Mouse (Mus musculus) CH12F3 (cell line): ENCODE measurements around the gene Nme4.
"Not testable (repeated sequence)": the region's sequence is repeated elsewhere in the genome, so short reads cannot be mapped to it uniquely, and the experiment has no call there.

Source experiments
- in situ Hi-C: fragments of 300-500 bp; cut with MboI; formaldehyde crosslinking; loops from 2 replicates; pipeline ENCODE4 v1.14.3; 2020; ENCODE audit warnings: low sequenced_read_pairs

Gene Nme4

DNA sequence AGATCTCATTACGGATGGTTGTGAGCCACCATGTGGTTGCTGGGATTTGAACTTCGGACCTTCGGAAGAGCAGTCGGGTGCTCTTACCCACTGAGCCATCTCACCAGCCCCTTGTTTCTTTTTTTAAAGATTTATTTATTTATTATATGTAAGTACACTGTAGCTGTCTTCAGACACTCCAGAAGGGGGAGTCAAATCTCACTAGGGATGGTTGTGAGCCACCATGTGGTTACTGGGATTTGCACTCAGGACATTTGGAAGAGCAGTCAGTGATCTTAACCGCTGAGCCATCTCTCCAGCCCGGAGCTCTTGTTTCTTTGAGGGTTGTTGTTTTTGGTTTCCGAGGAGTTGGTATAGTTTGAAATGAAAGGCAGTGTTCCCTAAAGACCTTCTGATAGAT, 19.1 kb upstream of the Nme4 start:
- in situ Hi-C loops, result not testable (repeated sequence)

DNA sequence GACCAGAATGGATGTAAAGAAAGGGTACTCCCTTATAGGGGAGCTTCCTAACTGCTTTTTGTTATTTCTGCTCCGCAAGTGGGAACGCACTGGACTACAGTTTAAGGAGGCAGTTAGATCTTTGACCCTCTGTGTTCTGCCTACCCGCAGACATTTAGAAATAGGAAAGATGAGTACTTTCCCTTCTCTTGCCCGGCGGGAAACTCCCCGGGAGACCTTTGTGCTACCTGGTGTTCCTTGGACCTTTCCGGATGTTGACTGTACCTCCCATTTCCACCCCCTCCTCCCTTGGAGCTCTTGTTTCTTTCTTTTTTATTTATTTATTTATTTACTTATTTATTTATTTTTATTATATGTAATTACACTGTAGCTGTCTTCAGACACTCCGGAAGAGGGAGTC, 18.7 kb upstream of the Nme4 start:
- in situ Hi-C loops, result no loop called here

DNA sequence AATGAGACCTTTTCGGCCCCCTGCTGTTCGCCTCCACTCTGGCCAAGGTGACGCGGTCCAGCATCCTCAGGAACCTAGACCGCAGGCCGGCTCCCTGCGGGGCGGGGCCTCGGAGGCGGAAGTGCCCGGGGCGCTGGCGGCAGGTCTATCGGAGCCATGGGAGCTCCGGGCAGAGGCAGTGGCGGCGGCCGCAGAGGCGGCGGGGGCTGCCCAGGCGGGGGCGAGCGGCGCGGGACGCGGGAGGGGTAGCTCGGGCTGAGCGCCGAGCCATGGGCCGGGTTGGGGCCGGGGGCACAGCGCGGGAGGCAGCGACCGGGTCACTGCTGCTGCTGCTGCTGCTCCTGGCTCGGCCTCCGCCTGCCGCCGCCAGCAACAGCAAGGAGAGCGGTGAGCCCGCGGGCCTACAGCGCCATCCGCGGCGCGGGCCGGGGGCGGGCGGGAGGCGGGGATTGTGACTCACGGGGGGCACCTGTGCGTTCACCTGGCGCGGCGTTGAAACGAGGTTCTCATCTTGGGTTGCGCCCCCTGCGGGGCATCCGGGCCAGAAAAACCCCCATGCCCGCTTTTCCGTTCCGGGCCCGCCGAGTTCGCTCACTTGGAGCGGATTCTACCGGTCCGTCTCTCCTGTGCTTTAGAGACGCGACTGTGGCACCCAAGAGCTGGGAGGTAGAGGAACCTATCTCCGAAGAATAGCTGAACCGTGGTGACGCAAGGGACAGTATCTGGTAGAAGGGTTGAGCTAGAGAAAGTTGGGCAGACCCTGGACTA, 18.0 kb upstream of the Nme4 start, which contains the start of gene Tmem8:
Gene Tmem8 (plus strand): TSS at position 119 of the 768 bp plus-strand sequence.
- in situ Hi-C loops, result no loop called here

DNA sequence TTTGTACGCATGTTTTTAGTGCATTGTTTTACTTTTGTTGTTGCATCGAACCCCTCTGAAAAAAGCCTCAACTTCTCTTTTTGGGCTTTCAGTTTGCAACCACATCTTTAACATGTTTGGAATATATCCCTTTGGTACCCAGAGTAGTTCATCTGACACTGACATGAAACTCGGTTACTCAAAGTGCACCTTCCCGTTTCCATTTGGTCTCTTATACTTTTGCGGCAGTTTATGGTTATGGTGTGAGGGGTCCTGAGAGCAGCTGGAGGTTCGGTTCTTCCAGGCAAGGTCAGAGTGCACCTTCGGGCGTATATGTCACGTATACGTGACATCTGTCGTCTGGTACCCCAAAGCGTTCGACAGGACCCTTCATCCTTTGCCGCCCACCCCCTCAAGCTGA, 17.3 kb upstream of the Nme4 start:
- in situ Hi-C loops, result no loop called here

DNA sequence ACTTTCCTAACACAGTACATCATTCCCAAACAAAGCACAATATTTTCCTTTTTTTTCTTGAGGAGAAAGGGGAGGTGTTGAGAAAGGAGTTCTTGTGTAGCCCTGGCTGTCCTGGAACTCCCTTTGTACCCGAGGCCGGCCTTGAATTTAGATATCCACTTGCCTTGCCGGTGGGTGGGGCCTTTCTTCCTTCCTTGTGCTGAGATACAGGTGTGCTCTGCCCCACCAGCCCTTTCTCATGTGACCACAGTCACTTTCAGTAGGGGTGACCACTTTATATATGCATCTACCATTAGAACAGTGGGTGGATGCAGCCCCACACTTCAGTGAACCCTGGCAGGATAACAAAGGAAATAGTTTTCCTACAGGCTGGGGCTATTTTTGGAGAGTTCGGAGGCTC, 16.3 kb upstream of the Nme4 start:
- in situ Hi-C loops, result no loop called here

DNA sequence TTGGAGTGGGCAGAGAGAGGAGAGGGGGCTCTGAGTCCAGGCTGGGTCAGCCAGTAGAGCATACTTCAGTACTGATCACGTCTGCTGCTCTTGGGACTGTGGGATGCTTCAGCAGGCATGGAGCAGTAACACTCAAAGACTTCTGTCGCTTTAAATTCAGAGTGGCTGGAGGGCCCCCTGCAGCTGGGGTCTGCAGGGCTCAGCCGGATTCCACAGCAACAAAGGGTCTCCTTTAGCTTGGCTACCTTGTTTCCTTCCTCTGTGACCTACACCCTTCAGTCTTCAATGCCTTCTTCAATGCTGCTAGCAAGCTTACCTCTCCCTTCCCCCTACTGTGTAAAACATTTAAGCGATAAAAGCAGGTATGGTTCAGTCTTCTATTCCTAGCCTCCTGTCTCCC, 15.6 kb upstream of the Nme4 start:
- in situ Hi-C loops, result no loop called here

DNA sequence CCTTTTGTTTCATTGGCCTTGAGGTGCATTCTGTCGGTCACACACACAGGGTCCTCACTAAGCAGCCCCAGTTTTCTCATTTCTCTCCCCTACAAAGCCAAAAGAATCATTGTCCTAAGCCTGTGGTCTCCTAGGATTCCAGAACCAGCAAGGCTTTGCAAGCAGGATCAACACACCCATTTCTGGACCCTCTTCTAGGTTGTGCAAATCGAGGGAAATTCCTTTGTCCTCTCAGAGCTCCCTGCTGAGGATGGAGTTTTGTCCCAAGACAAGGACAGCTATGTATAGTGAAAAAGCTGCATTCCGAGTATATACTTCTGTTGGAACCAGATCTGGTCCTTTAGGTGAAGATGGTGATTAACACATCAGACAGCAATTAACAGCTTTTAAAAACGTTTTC, 14.8 kb upstream of the Nme4 start:
- in situ Hi-C loops, result no loop called here

DNA sequence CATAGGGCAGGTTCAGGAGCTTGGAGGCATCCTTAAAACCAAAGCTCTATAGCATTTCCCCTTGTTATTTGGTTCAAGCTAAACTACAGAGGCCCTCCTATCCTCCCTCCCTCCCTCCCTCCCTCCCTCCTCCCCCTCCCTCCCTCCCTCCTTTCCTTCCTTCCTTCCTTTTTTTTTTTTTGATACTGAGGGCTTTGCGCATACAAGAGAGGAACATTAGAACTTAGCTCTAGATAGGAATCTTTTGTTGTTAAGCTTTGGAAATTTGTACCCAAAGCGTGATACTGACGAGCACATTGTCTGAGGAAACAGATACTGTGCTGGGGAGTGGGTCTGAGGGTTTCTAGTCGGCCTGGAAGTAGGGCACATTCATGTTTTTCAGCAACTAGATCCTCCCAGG, 10.2 kb upstream of the Nme4 start:
- in situ Hi-C loops, result no loop called here

DNA sequence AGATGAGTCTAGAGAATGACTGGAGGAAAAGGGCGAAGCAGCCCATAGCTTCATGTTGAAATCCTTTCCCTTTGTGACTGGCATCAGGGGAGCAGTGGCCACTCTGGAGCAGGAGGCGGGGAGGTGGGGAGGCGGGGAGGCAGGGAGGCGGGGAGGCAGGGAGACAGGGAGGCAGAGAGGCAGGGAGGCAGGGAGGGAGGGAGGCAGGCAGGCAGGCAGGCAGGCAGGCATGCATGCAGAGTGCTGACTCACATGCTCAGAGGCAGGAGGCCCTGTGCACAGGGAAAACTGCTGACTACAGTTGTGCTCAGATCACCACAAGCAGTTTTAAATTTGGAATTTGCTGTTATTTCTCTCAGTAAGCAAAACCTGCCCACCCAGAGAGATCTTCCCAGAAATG, 6.1 kb upstream of the Nme4 start:
- in situ Hi-C loops, result no loop called here

DNA sequence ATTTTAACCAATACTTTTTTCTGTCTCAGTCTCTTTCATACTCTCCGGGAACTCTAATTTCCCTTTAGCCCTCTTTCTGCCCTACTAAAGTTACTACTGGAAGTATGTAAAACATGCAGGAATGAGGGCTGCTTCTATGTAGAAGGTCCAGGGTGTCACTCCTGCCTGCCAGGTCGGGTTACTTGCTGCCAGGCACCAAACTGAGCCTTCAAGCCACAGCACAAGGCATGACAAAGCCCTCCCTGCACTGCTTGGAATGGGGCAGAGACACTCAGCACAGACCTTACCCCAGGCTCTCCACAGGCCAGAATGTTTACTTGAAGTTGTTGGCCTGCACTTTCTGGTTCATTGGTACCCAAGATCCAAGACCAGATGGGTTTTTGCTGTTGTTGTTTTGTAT, 4.8 kb upstream of the Nme4 start:
- in situ Hi-C loops, result no loop called here

DNA sequence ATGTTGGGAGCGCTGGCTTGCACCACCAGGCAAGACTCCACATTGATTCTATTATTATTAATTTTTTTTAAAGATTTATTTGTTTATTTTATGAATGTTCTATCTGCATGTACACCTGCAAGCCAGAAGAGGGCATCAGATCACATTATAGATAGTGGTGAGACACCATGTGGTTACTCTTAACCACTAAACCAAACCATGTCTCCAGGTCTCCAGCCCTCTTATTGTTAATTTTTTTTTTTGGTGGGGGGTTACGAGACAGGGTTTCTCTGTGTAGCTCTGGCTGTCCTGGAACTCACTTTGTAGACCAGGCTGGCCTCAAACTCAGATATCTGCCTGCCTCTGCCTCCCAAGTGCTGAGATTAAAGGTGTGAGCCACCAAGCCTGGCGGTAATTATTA, 3.9 kb upstream of the Nme4 start:
- in situ Hi-C loops, result loop anchor here (10.0 kb wide), 1 partner anchor 205 kb away; no protein-coding TSS in a partner anchor

DNA sequence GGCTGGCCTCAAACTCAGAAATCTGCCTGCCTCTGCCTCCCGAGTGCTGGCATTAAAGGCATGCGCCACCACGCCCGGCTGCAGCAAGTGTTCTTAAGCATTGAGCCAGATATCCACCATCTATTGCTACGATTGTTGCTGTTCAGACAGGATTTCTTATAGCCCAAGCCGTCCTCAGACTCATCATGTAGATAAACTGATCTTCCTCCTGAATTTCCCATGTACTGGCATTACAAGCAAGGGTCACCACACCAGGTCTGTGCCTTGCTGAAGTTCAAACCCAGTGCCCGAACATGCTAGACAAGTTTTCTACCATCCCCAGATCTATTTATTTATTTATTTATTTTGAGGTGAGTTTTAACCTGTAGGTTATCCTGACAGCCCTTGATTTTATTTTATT, 3.1 kb upstream of the Nme4 start:
- in situ Hi-C loops, result loop anchor here (10.0 kb wide), 1 partner anchor 204 kb away; no protein-coding TSS in a partner anchor

DNA sequence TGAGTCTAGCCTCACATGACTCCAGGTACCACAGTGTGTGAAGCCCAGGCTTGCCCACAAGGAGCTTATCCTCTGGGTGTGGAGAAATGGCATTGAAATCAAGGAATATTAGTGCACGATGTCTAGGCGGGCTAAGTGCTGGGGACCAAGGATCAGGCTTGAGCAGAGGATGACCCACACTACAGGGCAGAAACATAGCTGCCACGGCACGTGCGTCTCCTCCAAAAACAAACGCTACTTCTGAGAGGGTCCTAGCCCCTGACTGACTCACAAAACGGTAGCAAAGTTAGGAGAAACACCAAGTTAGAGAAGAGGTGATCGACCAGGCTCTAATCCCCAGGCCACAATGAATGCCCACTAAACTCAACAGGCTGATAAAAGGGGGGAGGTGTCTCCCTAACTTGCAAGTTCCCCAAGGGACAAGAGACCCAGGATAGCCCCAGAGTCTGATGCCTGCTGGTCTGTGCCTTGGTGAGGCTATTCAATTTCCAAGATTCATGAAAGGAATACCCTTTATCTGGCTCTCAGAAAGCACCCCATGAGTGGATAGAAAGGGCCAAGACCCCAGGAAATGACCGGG, 781 bp downstream of the Nme4 start:
- in situ Hi-C loops, result loop anchor here (10.0 kb wide), 1 partner anchor 200 kb away; no protein-coding TSS in a partner anchor

DNA sequence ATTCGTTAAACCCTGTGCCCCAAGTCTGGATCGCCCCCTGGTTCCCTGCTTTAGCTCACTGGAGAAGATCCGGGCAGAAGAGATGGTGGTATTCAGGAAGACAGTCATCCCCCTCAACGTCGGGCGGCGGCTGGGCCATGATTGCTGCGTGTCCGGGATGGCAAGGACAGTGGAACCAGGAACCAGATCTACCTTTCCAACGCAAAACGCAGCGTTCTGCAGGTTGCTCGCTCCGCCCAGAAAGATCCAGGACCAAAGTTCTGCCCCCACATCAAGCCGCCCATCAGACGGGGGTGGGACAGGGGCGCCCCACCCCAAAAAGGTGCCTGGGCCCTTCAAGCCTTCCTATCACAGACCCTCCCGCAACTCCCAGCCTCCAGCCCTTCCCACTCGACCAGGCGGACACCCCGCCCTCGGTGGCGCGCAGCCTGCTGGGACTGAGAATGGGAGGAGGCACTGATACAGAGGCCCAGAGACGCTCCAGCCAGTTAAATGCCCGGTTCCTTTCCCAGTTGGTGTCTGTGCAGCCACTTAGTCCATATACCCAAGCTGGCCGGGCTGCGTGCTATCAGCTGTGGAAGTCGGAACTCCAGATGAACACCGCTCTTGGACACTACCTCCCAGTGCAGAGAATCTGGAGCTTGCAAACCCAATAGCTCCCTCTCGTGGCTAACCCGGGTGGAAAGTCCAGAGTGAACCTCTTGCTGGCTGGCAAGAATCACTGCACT, 5.3 kb downstream of the Nme4 start, which contains the start of gene Decr2:
Gene Decr2 (minus strand): TSS at position 433 of the 728 bp plus-strand sequence.
- in situ Hi-C loops, result loop anchor here (10.0 kb wide), 1 partner anchor 195 kb away; no protein-coding TSS in a partner anchor

DNA sequence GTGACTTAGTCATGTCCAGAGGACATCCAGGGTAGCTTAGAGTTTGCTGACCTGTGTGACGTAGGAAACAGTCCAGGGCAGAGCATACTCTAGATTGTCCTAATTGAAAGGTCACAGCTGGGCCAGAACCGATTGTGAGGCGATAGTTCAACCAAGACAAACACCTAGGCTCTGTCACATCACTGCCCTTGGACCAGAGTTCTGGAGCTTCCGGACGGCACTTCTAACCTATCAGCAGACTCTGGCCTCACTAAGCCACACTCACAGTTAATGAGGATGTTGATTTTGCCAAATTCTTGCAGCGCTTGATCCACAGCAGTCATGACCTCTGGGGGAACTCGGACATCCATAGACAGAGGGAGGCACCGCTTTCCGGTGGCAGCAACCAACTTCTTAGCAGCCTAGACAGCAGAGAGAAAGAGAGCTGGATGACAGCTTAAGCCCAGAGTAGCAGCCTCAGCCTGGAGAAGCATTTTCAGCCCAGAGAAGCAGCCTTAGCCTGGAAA, 8.3 kb downstream of the Nme4 start:
- in situ Hi-C loops, result no loop called here

DNA sequence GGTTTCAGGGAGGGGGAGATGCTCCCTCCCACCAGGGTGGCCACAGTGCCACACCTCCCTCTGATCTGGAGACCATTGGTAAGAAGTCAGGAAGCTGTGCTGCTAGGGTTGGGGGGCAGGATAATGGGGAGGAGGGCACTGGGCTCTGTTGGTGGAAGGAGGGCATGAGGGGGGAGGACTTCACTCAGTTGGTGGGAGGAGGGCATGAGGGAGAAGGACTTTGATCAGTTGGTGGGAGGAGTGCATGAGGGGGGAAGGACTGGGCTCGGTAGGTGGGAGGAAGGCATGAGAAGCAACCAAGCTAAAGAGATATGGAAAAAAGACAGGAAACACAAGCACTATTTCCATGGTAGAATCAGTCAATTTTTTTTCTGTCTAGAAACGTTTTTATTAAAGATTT, 14.5 kb downstream of the Nme4 start:
- in situ Hi-C loops, result no loop called here

DNA sequence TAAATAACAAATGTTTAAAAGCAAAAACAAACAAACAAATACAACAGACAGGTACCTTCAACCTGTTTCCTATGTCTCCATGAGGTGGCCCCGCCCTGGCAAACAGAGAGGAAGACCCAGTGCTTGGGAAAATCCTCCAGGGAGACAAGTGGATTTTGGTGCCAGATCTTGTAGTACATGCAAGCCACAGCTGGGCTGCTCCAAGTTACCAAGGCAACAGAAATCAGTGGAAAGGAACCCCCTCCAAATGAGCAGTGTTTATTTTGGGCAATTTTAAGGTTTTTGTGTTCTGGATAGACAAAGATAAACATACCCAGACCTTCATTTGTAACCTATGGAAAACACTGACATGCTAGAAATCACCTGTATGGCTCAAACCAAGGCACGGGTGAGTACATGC, 16.6 kb downstream of the Nme4 start:
- in situ Hi-C loops, result no loop called here

DNA sequence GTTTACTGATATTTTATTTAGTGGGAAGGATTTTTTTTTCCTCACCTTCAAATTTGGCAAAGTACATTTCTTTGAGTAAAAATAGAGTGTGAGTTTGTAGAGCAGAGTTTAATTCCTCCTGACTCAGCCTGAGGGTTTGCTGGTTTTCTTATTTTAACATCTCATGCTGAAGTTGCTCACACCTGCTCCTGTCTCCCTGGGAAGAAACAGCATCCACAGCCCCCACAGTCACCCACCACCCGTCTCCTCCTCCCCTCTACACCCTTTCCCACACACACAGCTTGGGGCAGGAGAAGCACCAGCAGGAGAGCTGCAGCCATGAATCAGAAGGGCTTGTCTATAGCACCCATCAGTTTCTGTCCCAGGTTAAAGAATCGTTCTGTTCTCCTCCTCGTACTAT, 20.2 kb downstream of the Nme4 start:
- in situ Hi-C loops, result no loop called here

DNA sequence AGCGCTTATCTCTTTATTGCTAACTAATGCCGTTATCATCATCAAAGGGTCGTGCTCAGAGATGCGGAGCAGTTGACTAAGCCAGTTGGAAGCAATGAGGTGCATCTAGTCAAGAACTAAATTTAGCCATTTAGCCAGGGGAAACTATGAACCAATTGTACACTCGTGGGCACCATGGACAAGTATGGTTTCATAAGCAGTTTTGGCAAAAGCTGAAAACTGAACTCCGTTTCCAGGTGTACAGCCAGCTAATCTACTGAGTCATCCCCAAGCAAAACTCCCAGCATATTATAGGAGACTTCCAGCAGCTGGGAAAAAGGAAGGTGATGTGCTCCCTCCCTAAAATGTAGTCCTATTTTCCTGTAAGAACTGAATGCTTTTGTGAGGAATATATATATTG, 25.3 kb downstream of the Nme4 start:
- in situ Hi-C loops, result no loop called here

DNA sequence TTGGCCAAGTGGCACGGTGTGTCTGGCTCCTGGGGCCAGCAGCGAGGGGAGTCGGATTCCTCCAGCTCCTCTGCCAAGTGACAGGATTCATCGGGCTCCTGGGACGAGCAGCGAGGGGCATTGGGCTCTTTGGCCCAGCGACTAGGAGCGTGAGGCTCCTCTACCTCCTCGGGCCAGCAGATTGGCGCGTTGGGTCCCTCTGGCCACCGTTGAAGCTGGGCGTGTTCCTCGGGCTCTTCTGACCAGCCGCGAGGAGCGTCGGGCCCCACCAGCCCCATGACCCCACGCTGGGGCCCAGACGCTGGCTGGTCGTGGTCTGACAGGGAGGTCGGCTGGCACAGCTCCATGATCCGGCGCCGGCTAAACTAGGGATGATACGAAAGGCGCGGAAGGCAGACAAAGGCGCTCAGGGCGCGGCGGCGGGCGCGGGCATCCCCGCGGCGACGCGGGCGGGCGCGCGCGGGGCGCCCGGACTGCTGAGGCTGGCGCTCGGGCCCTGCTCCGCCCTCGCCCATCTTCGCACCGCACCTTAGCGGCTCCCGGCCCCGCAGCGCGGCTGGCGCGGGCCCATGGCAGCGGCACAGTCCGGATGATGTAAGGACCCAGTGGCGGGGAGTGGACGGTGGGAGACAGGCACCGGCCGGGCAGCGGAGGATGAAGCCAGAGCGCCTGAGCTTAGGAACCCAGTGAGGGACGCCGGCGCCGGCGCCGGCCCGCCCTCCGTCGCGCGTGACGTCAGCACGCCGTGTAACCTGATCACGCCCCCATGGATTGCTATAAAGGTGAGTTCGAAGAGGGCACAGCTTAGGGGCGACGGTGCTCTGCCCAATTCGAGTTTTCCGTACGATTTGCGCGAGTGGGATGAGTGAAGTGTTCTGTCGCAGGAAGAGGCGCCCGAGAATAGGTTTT, 26.3 kb downstream of the Nme4 start, which contains the start of gene Rab11fip3:
Gene Rab11fip3 (minus strand): TSS at position 725 of the 909 bp plus-strand sequence.
- in situ Hi-C loops, result no loop called here
